Mouse (Mus musculus): ENCODE results near the gene Tbl1x.
"Not testable (repeated sequence)": the region's sequence is repeated elsewhere in the genome, so short reads cannot be mapped to it uniquely, and the experiment has no call there.

Tbl1x gene

DNA sequence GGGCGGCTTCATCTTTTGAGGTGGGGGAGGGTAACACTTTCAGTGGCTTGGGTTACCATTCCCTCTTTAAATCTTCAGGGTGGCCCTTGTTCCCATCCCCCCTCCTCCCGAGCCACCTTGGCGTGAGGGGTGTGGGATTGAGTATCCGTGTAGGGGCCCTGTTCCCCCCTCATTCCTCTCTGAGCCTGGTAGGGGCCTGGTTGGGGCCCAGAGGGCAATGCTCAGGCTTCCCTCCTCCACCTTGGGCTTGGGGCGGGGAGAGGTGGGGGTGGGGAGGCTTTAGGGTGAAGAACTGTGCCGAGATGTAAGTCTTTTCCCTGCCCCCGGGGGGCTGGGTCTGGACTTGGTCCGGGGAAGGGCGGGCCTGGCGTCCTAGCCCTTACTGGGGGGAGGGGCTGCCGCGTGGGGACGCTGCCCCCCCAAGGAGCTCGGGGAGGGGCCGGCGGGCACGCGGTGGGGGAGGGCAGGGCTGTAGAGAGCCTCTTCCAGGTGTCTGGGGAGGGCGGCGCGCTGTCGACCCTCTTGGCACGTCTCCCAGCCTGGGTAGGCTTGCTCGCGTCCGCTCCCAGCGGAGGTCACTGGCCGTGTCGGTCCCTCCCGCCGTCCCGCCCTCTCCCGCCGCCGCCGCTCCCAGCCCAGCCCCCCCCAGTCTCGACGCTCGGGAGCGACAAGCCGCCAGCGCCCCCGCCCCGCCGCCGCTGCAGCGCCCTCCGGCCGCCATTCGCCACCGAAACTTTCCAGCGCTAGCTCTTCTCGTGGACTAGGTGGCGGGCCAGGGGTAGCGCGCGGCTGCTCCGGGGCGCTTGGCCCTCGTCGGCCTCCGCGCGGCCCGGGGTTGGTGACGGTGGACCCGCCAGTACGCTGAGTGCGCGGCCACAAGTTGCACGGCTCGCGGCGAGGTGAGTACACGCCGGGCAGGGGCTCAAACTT lies at the start of gene Tbl1x:
Gene Tbl1x, plus strand, starts transcription at position 643 of the 930 bp plus-strand sequence.
- CTCF ChIA-PET: interaction anchor here (0.6 kb wide), 1 partner anchor 142 kb away, joined by 9 read pairs; no protein-coding TSS in a partner anchor

DNA sequence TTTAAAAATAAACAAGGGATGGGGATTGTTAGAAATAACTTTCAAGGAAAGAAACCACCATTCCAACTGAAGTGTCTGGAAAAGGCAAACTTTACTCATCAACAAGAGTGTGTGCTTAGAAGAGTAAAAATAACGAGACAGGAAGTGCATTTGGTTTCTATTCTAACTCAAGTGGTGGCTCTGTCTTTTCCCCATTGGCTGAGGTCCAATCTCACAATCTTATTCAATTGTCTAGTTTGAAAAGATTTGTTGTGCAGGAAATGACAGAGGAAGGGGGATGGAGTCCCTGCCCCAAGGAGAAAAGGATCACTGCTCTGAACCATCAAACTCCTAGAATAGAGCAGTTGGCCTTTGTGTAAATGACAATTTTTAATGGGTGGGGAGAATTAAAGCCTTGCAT lies 41.6 kb upstream of the Tbl1x start:
- CTCF ChIA-PET: no interaction called here

- CTCF ChIA-PET: no interaction called here
Observed at GRCm38 (mm10) chrX:77472858-77473257, 38.0 kb upstream of the Tbl1x start.

DNA sequence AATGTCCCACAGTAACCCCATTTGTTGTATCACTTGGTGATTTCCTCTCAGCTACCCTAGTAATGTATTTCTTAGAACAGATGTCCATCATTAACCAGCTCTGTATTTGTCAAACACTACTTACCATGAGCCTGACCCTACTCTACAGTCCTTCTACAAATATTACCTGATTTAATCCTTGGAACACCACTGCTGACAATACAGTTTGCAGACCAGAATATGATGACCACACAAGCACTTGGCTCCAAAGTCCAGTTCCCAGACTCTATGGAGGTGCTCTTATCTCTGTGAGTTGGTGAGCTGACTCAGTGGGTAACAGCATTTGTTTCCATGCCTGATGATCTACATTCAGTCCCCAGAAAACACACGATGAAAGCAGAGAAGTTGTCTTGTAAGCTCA lies 37.3 kb upstream of the Tbl1x start:
- CTCF ChIA-PET: no interaction called here

DNA sequence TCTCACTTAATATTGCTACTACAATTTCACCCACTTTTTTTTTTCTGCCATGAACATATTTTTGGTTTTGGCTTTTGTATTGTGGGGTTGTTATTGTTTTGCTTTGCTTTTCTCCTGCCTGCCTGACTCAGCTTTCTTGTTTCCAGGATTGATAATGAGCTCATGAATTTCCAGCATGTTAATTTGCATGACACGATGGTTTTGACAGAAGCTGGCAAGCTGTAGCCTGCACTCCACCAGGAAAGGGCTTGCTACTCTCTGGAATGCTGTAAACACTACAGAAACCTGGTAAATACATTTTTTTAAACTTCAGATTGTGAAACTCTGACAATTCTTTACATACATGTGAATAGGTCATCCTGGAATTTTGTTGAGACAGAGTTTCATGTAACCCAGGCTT lies 36.3 kb upstream of the Tbl1x start:
- CTCF ChIA-PET: no interaction called here

- CTCF ChIA-PET: no interaction called here
Observed at GRCm38 (mm10) chrX:77477526-77477925, 33.3 kb upstream of the Tbl1x start.

DNA sequence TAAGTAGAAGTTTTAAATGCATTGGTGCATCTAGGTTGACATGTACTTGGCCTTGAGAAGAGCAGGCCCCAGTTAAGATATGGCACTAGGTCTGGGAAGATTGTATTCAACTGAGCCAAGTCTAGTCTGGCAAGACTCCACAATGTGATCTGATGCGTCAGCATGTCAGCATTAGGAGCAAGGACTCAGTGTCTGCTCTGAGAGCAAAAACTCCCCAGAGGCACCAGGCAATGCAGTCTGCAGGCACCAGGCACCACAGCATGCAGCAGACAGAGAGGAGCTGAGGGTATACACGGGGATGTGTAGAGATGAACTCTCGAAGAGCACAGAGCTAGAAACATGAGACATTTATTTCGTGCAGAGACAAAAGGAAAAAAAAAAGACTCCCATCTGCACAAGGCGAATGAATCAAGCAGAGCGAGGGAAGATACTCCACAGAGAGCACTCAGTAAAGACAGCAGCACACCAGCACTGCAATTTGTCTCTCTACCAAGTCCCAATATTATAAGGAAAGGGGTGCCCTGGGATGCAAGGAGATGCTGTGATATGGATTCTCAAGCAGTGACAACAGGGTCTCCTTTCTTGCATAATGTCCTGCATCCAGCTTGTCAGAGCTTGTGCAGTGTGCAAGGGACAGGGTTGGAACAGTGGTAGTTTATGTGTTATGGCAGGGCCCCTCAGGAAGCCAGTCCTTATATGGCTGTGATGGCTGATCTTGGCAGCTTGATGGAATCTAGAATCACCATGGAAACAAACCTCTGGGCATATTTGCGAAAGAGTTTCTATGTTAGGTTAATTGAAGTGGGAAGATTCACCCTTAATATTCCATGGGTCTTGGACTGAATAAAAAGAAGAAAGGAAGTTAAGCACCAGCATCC lies 22.7 kb upstream of the Tbl1x start:
- CTCF ChIA-PET: no interaction called here

GRCm38 (mm10) chrX:77490127-77490526 lies 20.7 kb upstream of the Tbl1x start:
- CTCF ChIA-PET: no interaction called here

DNA sequence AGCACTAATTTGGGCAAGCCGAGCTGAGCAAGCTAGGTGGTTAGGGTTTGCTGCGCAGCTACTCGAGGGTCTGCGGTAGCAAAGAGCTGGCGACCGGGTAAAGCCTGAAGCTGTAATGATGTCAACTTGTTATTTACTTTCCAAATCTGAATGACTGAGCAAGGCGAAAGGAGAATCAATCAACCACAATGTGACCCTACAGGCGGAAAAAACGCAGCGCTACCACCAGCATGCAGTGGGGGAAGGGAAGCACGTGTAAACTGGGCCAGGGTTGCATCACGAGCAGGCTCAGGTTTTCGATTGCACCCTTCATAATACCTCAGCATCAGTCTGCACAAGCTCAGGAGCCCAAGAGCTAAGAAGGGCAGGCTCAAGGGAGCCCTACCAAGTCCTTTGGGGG lies 1.7 kb upstream of the Tbl1x start:
- CTCF ChIA-PET: interaction anchor here (0.8 kb wide), 1 partner anchor 298 kb away, joined by 3 read pairs; no protein-coding TSS in a partner anchor

DNA sequence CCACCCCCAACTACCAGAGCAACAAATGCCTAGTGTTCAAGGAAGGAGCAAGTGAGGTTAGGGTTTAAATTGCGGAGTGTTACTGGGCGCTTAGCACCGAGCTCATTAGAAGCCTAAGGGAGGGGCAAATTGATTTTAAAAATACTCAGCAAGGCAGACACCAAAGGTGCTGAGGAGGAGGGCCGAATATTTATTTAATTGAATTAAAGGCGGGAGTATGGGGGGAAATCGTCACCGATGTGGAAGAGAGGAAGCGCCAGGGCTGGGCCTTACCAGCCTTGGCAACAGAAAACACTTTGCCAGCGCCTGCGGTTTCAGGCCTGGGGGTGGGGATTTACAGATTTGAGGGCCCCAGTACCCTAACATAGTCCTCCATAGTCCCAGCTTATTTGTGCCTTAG lies 1.0 kb upstream of the Tbl1x start:
- CTCF ChIA-PET: no interaction called here

DNA sequence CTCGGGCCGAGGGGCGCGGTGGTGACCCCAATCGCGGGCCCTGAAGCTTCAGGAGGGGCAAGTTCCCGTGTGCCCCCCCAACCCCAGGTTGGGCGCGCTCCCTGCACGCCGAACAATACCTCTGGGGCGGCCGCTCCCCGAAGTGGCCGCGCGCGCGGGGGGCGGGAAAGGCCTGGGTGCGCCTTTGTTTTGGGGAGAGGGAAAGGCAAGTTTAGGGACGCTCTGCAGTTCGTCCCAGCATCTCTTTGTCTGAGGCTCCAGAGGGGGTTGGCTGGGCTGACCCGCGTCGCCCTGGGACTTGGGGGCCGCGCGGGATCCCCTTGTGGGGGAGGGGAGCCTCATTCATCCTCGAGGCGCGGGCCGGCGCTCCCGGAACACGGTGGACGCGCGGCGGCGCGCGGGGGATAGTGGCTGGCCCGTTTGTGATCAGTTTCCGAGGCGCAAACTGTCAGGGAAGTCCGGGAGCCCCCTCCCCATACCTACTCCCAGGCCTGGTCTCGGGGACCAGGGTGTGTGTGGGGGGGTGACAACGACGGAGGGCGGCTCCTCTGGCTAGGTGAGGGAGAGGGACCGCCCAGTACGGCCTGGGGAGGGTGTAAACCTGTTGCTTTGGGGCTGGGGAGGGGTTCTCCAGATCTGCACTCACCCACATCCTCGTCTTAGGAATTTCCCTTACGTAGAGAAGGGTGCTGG lies 634 bp downstream of the Tbl1x start:
- CTCF ChIA-PET: interaction anchor here (0.6 to 0.7 kb wide), 2 partner anchors 81 to 141 kb away, joined by 9 to 20 read pairs; no protein-coding TSS in a partner anchor

GRCm38 (mm10) chrX:77511994-77512485 lies 1.2 kb downstream of the Tbl1x start:
- CTCF ChIA-PET: interaction anchor here (0.7 kb wide), 3 partner anchors 46 to 263 kb away, joined by 5 to 20 read pairs (median 7); no protein-coding TSS in a partner anchor

DNA sequence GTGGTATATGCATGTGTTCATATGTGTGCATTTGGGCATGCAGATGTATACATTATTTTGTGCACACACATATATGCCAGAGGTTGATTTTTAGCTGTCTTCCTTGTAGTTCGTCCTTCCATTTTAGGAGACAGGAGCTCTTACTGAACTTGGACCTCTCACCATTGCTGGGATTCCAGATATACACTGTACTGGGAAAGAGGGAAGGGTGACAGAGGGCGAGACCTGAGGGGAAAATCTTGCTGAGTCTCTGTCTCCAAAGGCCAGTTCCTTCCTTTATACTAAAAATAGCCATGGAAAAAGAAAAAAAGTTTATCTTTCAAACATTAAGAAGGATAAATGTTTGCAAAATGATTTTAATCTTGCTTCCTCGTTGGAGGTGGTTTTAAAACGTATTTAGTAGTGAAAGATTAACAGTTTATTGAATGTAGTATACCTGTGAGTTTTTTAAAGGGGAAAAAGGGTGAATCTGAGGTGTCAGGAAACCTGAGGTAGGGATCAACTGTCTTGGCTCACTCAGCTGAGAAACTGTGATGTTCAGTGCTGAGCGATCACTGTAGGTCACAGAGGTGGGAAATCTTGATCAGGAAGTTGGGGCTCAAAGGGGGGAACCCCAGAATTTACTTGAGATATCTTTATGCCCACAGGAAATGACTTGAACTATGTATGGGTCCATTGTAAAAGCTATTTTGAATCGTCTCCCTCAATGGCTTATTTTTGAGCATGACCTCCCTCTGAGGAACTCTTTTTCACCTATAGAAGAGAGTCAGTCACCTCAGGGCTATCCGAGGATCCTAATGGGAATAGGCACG lies 6.7 kb downstream of the Tbl1x start:
- CTCF ChIA-PET: interaction anchor here (0.6 kb wide), 1 partner anchor 218 kb away, joined by 6 read pairs; no protein-coding TSS in a partner anchor

DNA sequence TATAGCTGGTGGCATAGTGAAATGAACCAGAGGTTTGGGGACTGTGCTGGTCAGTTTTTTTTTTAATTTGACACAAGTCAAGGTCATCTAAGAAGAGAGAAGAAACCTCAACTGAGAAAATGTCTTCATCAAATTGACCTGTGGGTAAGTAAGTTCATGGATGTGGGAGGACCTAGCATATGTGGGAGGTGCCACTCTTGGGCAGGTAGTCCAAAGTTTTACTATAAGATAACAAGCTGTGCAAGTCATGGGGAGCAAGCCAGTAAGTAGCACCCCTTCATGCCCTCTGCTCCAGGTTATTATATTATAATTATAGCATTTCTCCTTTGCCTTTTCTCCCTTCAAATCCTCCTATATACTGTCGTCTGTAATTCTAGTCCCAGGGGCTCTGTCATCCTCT lies 8.1 kb downstream of the Tbl1x start:
- CTCF ChIA-PET: no interaction called here

DNA sequence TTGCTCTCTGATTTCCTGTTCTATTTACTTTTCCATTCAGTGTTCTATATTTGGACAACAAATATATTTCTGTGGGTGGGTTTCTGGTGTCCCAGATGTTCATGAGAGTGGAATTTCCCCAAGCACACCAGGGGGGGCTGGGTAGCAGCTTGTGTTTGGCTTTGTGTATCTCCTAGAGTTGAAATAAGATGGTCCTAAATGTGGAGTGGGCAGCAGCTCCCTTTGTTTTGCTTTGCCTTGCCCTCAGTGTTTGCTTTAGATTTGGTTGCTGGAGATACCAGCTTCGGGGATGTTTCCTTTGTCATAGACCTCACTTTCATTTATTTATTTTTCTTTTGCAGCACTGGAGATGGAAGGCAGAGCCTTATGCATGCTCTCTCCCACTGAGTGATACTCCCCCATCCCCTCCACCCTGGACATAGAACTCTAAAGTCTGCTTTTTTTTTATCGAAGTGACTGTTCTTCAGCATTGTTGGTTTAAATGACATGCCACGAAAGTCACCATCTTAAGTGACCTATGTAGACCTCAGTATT lies 12.1 kb downstream of the Tbl1x start:
- CTCF ChIA-PET: no interaction called here

DNA sequence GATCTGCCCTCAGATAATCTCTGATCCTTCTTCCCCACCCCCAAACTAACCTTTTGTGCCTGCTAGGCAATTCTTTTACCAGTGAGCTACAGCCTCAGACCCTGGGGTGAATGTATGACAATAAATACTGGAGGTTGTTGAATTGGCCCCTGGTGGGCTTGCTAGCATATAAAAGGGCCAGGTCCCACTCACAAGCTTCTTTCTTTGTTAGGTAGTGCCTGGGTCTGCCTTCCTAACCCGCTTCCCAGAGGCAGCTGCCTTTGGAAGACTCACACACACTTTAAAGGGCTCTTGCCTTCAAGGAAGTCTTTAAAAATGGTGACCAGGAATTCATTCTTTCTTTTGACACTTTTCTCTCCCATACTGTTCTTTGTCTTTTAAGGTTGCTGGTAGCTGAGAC lies 14.4 kb downstream of the Tbl1x start:
- CTCF ChIA-PET: no interaction called here

- CTCF ChIA-PET: no interaction called here
Observed at GRCm38 (mm10) chrX:77528401-77528800, 17.6 kb downstream of the Tbl1x start.

- CTCF ChIA-PET: interaction anchor here (0.7 kb wide), 1 partner anchor 82 kb away, joined by 23 read pairs; no protein-coding TSS in a partner anchor
Observed at GRCm38 (mm10) chrX:77530997-77531396, 20.2 kb downstream of the Tbl1x start.

DNA sequence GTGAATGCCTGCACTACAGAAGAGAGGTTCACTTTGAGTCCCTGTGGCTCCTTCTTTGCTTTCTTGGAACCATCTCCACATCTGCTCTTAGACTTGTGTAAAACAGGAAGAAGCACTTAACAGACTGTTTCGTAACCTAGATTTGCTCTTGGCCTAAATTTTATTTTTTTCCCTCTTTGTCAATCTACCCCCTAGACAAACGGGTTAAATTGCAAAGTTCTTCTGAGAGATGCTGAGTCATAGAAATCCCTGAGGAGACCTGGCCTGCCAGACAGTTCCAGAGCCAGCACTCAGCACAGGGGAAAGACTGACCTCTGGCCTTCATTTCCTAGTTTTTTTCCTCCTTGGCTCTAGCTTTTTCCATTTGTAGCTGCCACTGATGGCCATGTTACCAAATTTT lies 23.1 kb downstream of the Tbl1x start:
- CTCF ChIA-PET: no interaction called here

DNA sequence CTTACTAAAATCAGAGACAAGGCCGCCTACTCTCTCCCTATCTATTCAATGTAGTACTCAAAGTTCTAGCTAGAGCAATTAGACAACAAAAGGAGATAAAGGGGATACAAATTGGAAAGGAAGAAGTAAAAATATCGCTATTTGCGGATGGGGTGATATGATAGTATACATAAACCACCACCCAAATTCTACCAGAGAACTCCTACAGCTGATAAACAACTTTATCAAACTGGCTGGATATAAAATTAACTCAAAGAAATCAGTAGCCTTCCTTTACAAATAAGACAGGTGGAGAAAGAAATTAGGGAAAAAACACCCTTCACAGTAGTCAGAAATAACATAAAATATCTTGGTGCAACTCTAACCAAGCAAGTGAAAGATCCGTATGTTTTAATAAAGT lies 29.0 kb downstream of the Tbl1x start:
- CTCF ChIA-PET: not testable (repeated sequence)
